Mouse (Mus musculus) lung, postnatal 0 days (tissue): ENCODE data around the gene Ahcyl1.

ENCODE experiments used
- CTCF ChIP-seq: IDR thresholded peaks from 2 replicates; pipeline ENCODE4 v1.5.1; 2016; ENCODE audit warnings: antibody characterized with exemption, mild to moderate bottlenecking
- EP300 ChIP-seq: IDR thresholded peaks from 2 replicates; pipeline ENCODE4 v1.6.1; 2016; ENCODE audit warnings: antibody characterized with exemption, mild to moderate bottlenecking, control low read depth

DNA sequence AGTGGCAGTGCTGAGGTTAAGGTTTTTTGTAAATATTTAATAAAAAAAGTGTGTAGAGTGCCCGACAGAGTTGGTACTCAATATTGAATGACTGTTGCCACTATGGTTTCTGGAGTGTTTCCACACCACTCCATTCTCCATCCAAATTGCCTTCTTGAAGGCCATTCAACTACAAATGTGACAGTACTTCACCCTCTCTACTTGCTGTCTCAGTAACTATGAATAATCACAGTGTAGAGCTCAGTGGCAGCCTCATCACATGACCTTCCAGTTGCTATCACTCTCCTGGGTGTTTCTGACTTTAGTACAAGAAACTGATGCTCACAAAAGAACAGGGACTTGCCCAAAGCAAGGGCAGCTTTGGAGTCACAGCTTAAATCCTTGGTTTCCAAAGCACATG, 19.6 kb upstream of the Ahcyl1 start:
- TF ChIP-seq CTCF (no peak), EP300 (peak; percentile 51; the same call in 1 of the 2 replicates)
